Mouse (Mus musculus): ENCODE results near the gene Car6. TPM values are rescaled to one million over a fixed set of nuclear protein-coding genes. Genes with fewer than 3 reads are reported as not detected.

Gene Car6
- polyA plus RNA-seq, 1 experiment from 2014 or later, result not detected

DNA sequence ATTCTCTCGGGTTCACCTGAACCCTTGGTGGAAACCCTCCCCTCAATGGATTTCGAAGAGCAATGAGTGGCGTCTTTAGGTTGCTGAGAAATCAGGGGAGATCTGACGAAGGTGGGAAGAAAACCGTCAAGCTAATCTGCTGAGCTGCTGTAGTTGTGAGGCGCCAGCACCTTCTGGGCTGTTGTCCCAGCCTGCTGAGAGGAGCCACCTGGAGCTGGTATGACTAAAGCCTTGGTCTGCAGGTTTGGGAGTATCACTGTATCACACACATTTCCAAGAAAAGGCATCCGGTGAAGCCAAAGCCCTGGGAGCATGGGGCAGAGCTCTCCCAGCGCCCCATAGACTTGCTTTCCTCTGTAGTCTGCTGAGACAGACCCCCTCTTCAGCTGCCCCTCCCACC lies 30.7 kb upstream of the Car6 start:
- Histone ChIP-seq H3K9ac (no peak overlapping the region), H3K36me3 (replicated peaks; ENCODE audit: control insufficient read depth, insufficient read depth) (no peaks in the 10 kb centered on the region), H3K9me3 (ENCODE audit: control insufficient read depth, low read length) (no peaks in the 10 kb centered on the region), H3K4me3 (replicated peaks; ENCODE audit: low read length) (no peak overlapping the region), H3K27me3 (ENCODE audit: control insufficient read depth, insufficient read depth, low read length) (no peaks in the 10 kb centered on the region), H3K4me1 (replicated peaks; ENCODE audit: control insufficient read depth, insufficient read depth, low read length) (peaks cover 16% of the 10 kb centered on the region), H3K4me2 (replicated peaks) (no peak overlapping the region), H3K27ac (no peak overlapping the region)
- no peak for DNase-seq (ENCODE audit: low spot score)
- WGBS, result 65% methylated on average over 8 of the region's 8 CpGs
- no peak for ATAC-seq (ENCODE audit: low FRiP score)

DNA sequence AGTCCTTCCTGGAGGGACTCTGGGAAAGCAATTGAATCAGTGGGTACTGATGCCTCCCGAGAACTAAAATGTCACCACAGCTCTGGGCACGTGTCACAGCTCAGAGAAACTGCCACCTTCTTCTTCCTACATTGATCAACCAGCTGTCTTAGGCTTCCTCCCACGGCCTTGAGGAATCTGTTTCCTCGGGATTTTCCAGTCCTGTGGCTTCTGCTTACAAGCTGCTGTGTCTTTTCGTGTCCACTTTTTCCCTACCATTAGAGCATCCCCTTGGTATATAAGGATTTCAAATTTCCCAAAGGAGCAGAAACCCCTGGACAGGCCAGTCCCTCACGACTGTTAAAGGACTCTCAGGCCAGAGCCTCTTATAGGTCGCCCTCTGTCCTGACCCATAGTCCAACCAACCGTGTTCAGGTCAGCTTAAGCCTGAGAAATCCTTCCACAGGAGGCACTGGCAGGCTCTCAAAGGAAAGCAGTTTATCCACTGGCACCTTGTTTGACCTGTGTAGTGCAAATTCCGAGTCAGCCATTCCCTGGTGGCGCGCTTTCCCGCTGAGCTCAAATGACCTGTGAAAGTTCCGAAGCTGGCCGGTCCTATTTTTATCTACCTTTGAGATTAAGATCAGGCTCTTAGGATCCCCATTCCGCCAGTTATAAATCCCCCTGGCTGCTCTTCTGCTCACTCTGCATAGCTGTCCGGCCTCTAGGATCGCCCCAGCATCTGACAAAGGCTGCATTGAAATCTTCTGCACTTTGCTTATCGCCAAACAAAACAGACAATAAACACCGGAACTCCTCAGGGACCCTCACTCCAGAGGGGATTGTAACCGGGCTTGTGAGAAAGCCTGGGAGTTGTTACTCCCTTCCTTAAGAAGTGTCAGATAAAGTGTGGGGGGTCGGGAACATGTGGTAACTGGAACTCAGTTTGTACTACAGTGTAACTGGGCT lies 29.6 kb upstream of the Car6 start:
- H3K27ac ChIP-seq, result peak overlapping the region; percentile 51; the same call in 1 of the 2 replicates
- no peak for DNase-seq (ENCODE audit: low spot score)
- 7% methylated on average over 21 of the region's 21 CpGs for WGBS
- H3K4me1 ChIP-seq (replicated peaks; ENCODE audit: control insufficient read depth, insufficient read depth, low read length), result peaks cover 13% of the 10 kb centered on the region; the same call in 1 of the 2 replicates
- no peak overlapping the region for H3K9ac ChIP-seq
- H3K27me3 ChIP-seq (ENCODE audit: control insufficient read depth, insufficient read depth, low read length), result no peaks in the 10 kb centered on the region
- H3K36me3 ChIP-seq (replicated peaks; ENCODE audit: control insufficient read depth, insufficient read depth), result no peaks in the 10 kb centered on the region
- H3K4me2 ChIP-seq (replicated peaks), result no peak overlapping the region
- no peak for ATAC-seq (ENCODE audit: low FRiP score)
- H3K4me3 ChIP-seq (replicated peaks; ENCODE audit: low read length), result no peak overlapping the region
- H3K9me3 ChIP-seq (ENCODE audit: control insufficient read depth, low read length), result no peaks in the 10 kb centered on the region

DNA sequence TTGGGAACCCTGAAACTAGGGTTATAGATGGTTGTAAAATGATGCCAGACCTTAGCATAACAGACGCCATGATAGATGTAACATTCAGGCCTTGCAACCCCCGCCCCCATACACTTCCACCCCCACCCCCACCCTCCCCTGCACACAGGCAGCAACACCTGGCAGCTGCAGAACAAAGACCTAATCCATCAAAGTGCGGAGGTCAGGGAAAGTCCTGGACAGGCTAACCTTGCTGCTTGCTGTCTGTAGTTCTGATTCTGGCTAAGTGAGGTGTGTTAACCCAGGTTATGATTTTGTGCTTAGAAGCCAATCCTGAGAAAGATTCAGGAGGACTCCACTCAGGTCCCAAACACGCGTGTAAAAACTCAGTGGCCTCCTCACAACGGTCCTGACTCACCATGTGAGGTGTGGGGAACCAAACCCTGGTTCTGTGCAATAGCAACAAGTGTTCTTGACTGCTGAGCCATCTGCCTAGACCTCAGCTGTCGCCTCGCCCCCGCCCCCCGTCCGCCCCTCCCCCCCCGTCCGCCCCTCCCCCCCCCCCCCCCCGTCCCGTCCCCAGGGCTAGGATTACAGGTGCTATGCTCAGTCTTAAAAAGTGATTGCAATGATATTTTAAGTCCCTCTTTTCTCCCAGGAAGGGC lies 28.7 kb upstream of the Car6 start:
- H3K36me3 ChIP-seq (replicated peaks; ENCODE audit: control insufficient read depth, insufficient read depth), result no peaks in the 10 kb centered on the region
- ATAC-seq (ENCODE audit: low FRiP score) (no peak), DNase-seq (ENCODE audit: low spot score) (no peak)
- H3K27ac ChIP-seq, result no peak overlapping the region
- H3K9me3 ChIP-seq (ENCODE audit: control insufficient read depth, low read length), result no peaks in the 10 kb centered on the region
- H3K4me3 ChIP-seq (replicated peaks; ENCODE audit: low read length), result no peak overlapping the region
- H3K4me1 ChIP-seq (replicated peaks; ENCODE audit: control insufficient read depth, insufficient read depth, low read length), result peaks cover 13% of the 10 kb centered on the region; the same call in 1 of the 2 replicates
- no peak overlapping the region for H3K9ac ChIP-seq
- no peaks in the 10 kb centered on the region for H3K27me3 ChIP-seq (ENCODE audit: control insufficient read depth, insufficient read depth, low read length)
- no peak overlapping the region for H3K4me2 ChIP-seq (replicated peaks)
- 49% methylated on average over 6 of the region's 15 CpGs for WGBS

DNA sequence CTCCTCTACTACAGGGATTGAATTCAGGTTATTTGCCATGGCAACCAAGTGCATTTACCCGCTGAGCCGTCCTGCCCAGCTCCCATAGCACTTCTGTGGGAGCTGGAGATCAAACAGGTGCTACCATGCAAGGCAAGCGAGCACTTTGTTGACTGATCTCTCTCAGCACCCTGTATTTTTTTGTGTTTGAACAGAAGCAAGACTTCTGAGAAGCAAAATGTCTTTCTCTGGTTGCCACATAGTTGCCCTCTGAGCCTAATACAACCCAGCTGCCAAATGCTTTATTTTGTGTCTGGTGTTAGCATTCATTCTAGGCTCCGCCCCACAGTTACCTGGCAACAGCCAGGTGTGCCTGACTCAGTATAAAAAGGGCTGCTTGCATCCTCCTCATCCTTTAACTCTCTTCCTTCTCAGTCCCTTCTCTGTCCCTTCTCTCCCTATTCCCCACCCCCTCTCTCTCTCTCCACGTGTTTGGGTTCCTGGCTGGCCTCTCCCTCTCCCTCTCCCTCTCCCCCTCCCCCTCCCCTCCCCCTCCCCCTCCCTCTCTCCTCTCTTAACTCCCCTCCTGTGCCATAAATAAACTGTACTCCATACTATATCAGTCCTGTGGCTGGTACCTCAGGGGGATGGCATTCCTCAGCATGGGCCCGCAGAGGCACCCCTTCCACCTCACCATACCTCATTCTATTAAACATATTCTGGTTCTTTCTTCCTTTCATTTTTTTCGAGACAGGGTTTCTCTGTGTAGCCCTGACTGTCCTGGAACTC lies 27.6 kb upstream of the Car6 start:
- H3K36me3 ChIP-seq (replicated peaks; ENCODE audit: control insufficient read depth, insufficient read depth), result no peaks in the 10 kb centered on the region
- H3K9ac ChIP-seq, result no peak overlapping the region
- ATAC-seq (ENCODE audit: low FRiP score), result no peak
- no peak overlapping the region for H3K4me2 ChIP-seq (replicated peaks)
- H3K27me3 ChIP-seq (ENCODE audit: control insufficient read depth, insufficient read depth, low read length), result no peaks in the 10 kb centered on the region
- no peak overlapping the region for H3K4me3 ChIP-seq (replicated peaks; ENCODE audit: low read length)
- no peaks in the 10 kb centered on the region for H3K9me3 ChIP-seq (ENCODE audit: control insufficient read depth, low read length)
- no peak for DNase-seq (ENCODE audit: low spot score)
- no peak overlapping the region for H3K27ac ChIP-seq
- 48% methylated on average over 7 of the region's 7 CpGs for WGBS
- H3K4me1 ChIP-seq (replicated peaks; ENCODE audit: control insufficient read depth, insufficient read depth, low read length), result peaks cover 13% of the 10 kb centered on the region; the same call in 1 of the 2 replicates

DNA sequence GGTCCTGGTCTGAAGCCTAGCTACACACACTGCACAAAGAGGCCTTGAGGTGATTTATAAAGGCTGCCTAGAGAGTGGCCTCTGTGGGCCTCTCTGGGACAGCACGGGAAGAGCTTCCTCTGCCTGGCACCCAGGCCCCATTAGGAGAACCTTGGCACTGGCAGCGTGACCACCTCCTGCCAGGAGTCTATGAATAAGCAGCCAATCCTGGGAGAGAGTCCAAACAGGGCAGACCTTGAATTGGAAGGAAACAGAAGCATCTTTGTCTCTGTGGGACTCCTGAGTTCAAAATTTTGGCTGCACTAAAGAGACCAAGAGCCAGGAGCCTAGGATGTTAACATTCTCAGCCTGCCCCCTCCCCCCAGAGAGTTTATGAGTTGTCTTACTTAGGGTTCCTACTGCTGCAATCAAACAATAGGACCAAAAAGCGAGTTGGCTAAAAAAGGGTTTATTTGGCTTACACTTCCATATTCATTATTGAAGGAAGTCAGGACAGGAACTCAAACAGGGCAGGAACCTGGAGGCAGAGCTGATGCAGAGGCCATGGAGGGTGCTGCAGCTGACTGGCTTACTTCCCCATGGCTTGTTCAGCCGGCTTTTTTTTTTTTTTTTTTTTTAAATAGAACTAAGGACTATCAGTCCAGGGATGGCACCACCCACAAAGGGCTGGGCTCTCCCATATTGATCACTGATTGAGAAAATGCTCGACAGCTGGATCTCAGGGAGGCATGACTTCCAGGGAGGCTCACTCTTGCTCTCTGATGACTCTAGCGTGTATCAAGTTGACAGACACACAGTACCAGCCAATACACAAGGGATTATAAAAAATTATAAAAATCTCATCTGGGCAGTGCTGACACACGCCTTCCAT lies 25.9 kb upstream of the Car6 start:
- DNase-seq (ENCODE audit: low spot score), result peak; percentile 68
- 43% methylated on average over 7 of the region's 7 CpGs for WGBS
- peak; percentile 88 for ATAC-seq (ENCODE audit: low FRiP score)
- no peak overlapping the region for H3K4me2 ChIP-seq (replicated peaks)
- H3K9ac ChIP-seq, result no peak overlapping the region
- H3K4me3 ChIP-seq (replicated peaks; ENCODE audit: low read length), result no peak overlapping the region
- H3K36me3 ChIP-seq (replicated peaks; ENCODE audit: control insufficient read depth, insufficient read depth), result no peaks in the 10 kb centered on the region
- H3K4me1 ChIP-seq (replicated peaks; ENCODE audit: control insufficient read depth, insufficient read depth, low read length), result peaks cover 13% of the 10 kb centered on the region; the same call in 1 of the 2 replicates
- H3K9me3 ChIP-seq (ENCODE audit: control insufficient read depth, low read length), result no peaks in the 10 kb centered on the region
- peak overlapping the region; percentile 44 for H3K27ac ChIP-seq
- H3K27me3 ChIP-seq (ENCODE audit: control insufficient read depth, insufficient read depth, low read length), result no peaks in the 10 kb centered on the region

DNA sequence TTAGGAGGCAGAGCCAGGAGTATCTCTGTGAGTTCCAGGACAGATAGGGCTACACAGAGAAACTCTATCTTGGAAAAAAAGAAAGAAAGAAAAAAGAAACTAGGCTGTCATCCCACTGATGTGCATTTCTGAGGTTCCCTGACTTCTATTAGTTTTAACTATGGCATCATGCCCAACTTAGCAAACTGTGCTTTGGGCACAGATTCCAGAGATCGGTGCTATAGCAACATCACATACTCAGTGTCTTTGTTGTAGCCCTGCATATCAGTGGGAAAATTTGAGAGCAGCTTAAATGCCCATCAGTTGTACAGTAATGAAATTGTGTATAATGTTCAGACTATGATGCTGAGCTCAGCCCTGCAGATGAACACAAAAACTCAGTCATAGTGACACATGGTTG lies 24.6 kb upstream of the Car6 start:
- H3K4me1 ChIP-seq (replicated peaks; ENCODE audit: control insufficient read depth, insufficient read depth, low read length), result peaks cover 4% of the 10 kb centered on the region; the same call in 1 of the 2 replicates
- no peaks in the 10 kb centered on the region for H3K36me3 ChIP-seq (replicated peaks; ENCODE audit: control insufficient read depth, insufficient read depth)
- no peaks in the 10 kb centered on the region for H3K27me3 ChIP-seq (ENCODE audit: control insufficient read depth, insufficient read depth, low read length)
- no peaks in the 10 kb centered on the region for H3K9me3 ChIP-seq (ENCODE audit: control insufficient read depth, low read length)
- ATAC-seq (ENCODE audit: low FRiP score), result no peak
- WGBS, result 90% methylated on average over 1 of the region's 1 CpGs
- no peak overlapping the region for H3K4me2 ChIP-seq (replicated peaks)
- DNase-seq (ENCODE audit: low spot score), result no peak
- no peak overlapping the region for H3K4me3 ChIP-seq (replicated peaks; ENCODE audit: low read length)
- H3K27ac ChIP-seq, result peak overlapping the region; percentile 33; the same call in 1 of the 2 replicates
- H3K9ac ChIP-seq, result no peak overlapping the region

DNA sequence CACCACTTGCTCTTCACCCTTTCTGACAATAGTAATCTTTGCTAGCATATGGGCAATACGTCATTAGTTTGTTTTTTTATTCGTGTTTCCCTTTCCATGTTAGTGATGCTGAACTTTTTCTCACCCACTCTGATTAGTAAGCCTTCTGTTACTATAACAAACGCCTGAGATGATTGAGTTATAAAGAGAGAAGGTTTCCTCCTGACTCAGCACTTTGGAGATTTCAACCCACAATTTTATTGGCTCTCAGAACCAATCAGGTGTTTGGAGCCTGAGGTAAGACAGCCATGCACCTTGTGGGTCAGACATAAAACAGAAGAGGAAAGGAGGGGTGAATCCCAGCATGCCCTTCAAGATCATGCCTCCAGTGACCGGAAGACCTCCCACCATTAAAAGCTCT lies 22.7 kb upstream of the Car6 start:
- no peak for DNase-seq (ENCODE audit: low spot score)
- no peak for ATAC-seq (ENCODE audit: low FRiP score)
- H3K27me3 ChIP-seq (ENCODE audit: control insufficient read depth, insufficient read depth, low read length), result no peaks in the 10 kb centered on the region
- no peaks in the 10 kb centered on the region for H3K9me3 ChIP-seq (ENCODE audit: control insufficient read depth, low read length)
- H3K9ac ChIP-seq, result no peak overlapping the region
- H3K4me3 ChIP-seq (replicated peaks; ENCODE audit: low read length), result no peak overlapping the region
- WGBS, result 86% methylated on average over 4 of the region's 4 CpGs
- H3K36me3 ChIP-seq (replicated peaks; ENCODE audit: control insufficient read depth, insufficient read depth), result no peaks in the 10 kb centered on the region
- H3K4me1 ChIP-seq (replicated peaks; ENCODE audit: control insufficient read depth, insufficient read depth, low read length), result no peaks in the 10 kb centered on the region
- H3K4me2 ChIP-seq (replicated peaks), result no peak overlapping the region
- H3K27ac ChIP-seq, result no peak overlapping the region

DNA sequence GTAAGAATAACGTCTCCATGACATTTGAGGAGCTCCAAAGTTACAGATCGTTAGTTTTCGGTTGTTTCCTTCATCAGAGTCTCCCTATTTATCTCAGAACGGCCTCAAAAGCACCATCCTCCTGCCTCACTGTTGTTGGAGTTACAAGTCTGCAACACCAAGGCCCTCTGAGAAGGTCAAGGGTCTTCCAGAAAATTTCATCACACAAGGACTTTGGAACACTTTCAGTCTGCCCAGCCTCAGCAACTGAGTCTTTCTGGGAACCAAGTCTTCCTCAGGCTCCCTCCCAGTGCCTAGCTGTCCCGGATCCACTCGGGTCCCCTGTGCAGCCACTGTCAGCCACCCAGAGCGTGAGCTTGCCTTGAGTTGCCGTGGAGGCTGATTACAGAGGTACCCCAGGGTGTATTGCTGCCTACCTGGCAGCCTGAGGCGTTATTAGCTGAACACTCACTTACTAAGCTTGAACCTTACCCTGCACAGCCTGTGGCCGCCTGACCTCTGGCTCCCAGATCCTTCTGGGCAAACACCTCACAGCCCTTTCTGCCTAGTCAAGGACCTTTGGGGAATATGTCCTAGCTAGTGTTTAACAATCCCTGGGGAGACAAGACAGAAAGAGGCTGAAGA lies 20.0 kb upstream of the Car6 start:
- no peak for DNase-seq (ENCODE audit: low spot score)
- Histone ChIP-seq H3K4me1 (replicated peaks; ENCODE audit: control insufficient read depth, insufficient read depth, low read length) (no peaks in the 10 kb centered on the region), H3K9ac (no peak overlapping the region), H3K27ac (no peak overlapping the region), H3K27me3 (ENCODE audit: control insufficient read depth, insufficient read depth, low read length) (no peaks in the 10 kb centered on the region), H3K9me3 (ENCODE audit: control insufficient read depth, low read length) (no peaks in the 10 kb centered on the region), H3K36me3 (replicated peaks; ENCODE audit: control insufficient read depth, insufficient read depth) (no peaks in the 10 kb centered on the region), H3K4me3 (replicated peaks; ENCODE audit: low read length) (no peak overlapping the region), H3K4me2 (replicated peaks) (no peak overlapping the region)
- WGBS, result 48% methylated on average over 10 of the region's 10 CpGs
- no peak for ATAC-seq (ENCODE audit: low FRiP score)

All from hindbrain, embryonic 14.5 days (tissue).